Mouse (Mus musculus) hindbrain, embryonic 12.5 days (tissue): ENCODE measurements around the gene Phykpl. TPM values are rescaled to one million over a fixed set of nuclear protein-coding genes. Genes with fewer than 3 reads are reported as not detected.

Source experiments
- ATAC-seq: fragments of 200-750 bp; cut with Nextera tagmentation; 2 replicates; pipeline ENCODE4 v1.8.0; 2017; ENCODE audit warnings: moderate TSS enrichment; ENCODE audit not compliant: low FRiP score
- H3K27ac ChIP-seq: fragments of 300-500 bp; sonication (generic); 2 replicates; pipeline ENCODE4 v1.5.1; 2016; ENCODE audit warnings: mild to moderate bottlenecking
- H3K27me3 ChIP-seq: fragments of 300-500 bp; sonication (generic); 2 replicates; pipeline ENCODE4 v1.6.1; 2016; ENCODE audit warnings: mild to moderate bottlenecking
- H3K36me3 ChIP-seq: fragments of 300-500 bp; sonication (generic); 2 replicates; pipeline ENCODE4 v1.6.1; 2016; ENCODE audit warnings: mild to moderate bottlenecking
- H3K4me1 ChIP-seq: fragments of 300-500 bp; sonication (generic); 2 replicates; pipeline ENCODE4 v1.6.1; 2016
- H3K4me2 ChIP-seq: fragments of 300-500 bp; sonication (generic); replicated peaks from 2 replicates; pipeline ENCODE4 v1.6.1; 2016; ENCODE audit warnings: mild to moderate bottlenecking
- H3K4me3 ChIP-seq: fragments of 300-500 bp; sonication (generic); 2 replicates; pipeline ENCODE4 v1.5.1; 2016; ENCODE audit warnings: mild to moderate bottlenecking
- H3K9ac ChIP-seq: fragments of 300-500 bp; sonication (generic); 2 replicates; pipeline ENCODE4 v1.6.1; 2016; ENCODE audit warnings: mild to moderate bottlenecking, moderate library complexity
- H3K9me3 ChIP-seq: fragments of 300-500 bp; sonication (generic); replicated peaks from 2 replicates; pipeline ENCODE4 v1.6.1; 2016; ENCODE audit warnings: mild to moderate bottlenecking
- WGBS: fragments of 180-500 bp; shearing (Covaris S2); methylation state at CpG from one replicate; pipeline ENCODE4 v1.1.7; 2016; 5-methylcytosine and 5-hydroxymethylcytosine counted together
- polyA plus RNA-seq: library from polyadenylated mRNA; unstranded; fragments of >200 nt; fragmentation: Nextera tagmentation; extraction: Ambion mirVana; gene quantifications from 2 replicates; pipeline ENCODE4 v1.2.1, GENCODE M21; 2016

Gene Phykpl
- polyA plus RNA-seq, 1 experiment from 2014 or later: 14.0 TPM

DNA sequence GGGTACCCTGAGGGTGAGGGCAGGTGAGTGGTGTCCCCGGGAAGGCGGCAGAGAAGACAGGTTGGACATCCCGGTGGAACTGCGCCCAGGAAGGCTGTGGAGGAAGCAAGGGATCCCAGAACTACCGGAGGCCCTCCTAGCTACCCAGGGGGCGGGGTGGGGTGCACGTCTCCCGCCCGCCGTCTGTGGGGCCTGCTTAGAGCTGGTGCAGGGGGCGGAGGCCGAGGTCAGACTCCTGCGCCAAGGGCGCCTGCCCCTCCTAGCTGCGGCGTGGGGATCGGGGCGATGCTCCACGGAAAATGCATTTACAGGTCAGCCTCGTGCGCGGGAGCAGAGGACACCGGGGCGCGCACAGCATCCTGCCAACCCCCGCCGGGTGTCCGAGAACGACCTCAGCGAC, 65.7 kb downstream of the Phykpl start:
- H3K4me1 ChIP-seq: peaks cover 35% of the 10 kb centered on the region
- 1% methylated on average over 30 of the region's 30 CpGs for WGBS
- 0 out of 2 replicates have a peak, but pooled peaks have one; percentile 7 for ATAC-seq

DNA sequence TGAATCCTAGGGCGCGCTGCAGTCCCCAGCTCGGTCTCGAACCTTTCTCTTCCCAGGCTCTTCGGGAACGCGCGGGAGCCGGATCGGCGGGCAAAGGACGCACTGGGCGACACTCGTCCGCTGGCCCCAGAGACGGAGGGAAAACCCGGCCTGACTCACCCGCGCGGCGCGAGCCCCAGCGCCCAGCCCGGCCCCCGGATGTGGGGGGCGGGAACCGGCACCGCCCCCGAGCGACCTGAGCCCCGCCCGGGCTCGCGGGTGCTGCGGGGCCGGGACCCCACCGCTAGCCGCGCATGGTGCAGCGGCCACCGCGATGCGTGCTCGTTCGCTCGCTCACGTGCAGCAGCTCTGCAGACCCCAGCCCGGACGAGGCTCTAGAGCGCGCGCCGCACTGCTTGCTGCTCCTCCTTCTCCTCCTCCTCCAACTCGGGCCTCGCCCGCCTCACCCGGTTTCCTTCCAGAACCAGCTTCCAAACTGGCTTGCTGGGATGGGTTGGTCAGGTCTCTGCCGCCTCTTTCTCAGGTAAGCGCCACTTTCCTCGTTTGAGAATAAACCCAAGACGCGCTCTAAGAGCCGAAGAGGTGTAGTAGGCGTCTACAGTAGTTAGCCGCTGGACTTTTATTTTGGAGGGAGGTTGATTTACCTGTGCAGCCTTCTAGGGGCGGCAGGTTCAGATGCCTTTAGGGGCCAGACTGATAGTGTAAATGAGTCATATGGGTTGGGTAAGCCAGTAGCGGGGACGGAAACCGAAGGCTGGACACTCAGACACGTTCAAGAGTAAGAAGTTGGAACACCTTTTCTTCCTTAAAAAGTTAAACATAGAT, 66.3 kb downstream of the Phykpl start, which contains the start of the genes N4bp3 and D930048N14Rik:
Gene N4bp3 (minus strand): TSS at position 152 of the 825 bp plus-strand sequence.
Gene D930048N14Rik (plus strand): TSS at position 264 of the 825 bp plus-strand sequence.
- Histone ChIP-seq H3K4me1 (peaks cover 35% of the 10 kb centered on the region), H3K4me3 (peak within 1 kb of the TSS; percentile 62), H3K9me3 (no peaks in the 10 kb centered on the region), H3K27ac (no peak within 1 kb of the TSS; the same call in 1 of the 2 replicates), H3K9ac (peak within 1 kb of the TSS; percentile 71), H3K36me3 (no peaks in the 10 kb centered on the region), H3K4me2 (peak within 1 kb of the TSS; percentile 95), H3K27me3 (peaks cover 30% of the 10 kb centered on the region)
- 2% methylated on average over 56 of the region's 70 CpGs for WGBS
- ATAC-seq: peak; percentile 62

More for the DNA sequence above, 65.7 kb downstream of the Phykpl start:
- peak overlapping the region; percentile 62 for H3K4me3 ChIP-seq
- peaks cover 30% of the 10 kb centered on the region for H3K27me3 ChIP-seq
- H3K9me3 ChIP-seq: no peaks in the 10 kb centered on the region
- H3K36me3 ChIP-seq: no peaks in the 10 kb centered on the region
- peak overlapping the region; percentile 71 for H3K9ac ChIP-seq
- peak overlapping the region; percentile 95 for H3K4me2 ChIP-seq
- no peak overlapping the region for H3K27ac ChIP-seq

GRCm38 (mm10) chr11:51652889-51653418, 68.4 kb downstream of the Phykpl start:
- H3K4me1 ChIP-seq: peaks cover 30% of the 10 kb centered on the region
- H3K27me3 ChIP-seq: peaks cover 30% of the 10 kb centered on the region
- H3K9ac ChIP-seq: no peak overlapping the region
- H3K36me3 ChIP-seq: no peaks in the 10 kb centered on the region
- no peak for ATAC-seq
- 88% methylated on average over 4 of the region's 4 CpGs for WGBS
- H3K4me2 ChIP-seq: no peak overlapping the region
- H3K4me3 ChIP-seq: no peak overlapping the region
- H3K9me3 ChIP-seq: no peaks in the 10 kb centered on the region
- H3K27ac ChIP-seq: no peak overlapping the region

DNA sequence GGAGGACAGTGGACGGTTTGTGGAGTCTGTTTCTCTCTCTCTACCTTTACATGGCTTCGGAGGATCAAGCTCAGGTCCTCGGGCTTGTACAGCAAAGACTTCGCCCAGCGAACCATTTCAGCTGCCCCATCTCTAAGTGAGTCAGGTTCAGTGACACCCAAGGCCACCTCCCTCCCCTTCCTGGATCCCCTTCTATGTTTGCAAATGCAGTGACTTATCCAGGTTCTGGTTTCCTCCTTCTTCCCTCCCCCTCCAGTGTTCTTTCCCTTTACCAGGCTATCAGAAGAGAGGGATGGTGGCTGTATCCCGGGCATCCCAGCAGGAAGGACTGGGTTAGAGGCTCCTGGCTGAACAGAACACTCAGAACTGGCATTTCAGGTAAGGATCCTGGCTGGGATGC, 69.2 kb downstream of the Phykpl start:
- ATAC-seq: no peak
- no peak overlapping the region for H3K4me3 ChIP-seq
- no peak overlapping the region for H3K4me2 ChIP-seq
- H3K27me3 ChIP-seq: peaks cover 28% of the 10 kb centered on the region
- no peak overlapping the region for H3K27ac ChIP-seq
- H3K4me1 ChIP-seq: peaks cover 22% of the 10 kb centered on the region
- no peaks in the 10 kb centered on the region for H3K9me3 ChIP-seq
- H3K9ac ChIP-seq: no peak overlapping the region
- no peaks in the 10 kb centered on the region for H3K36me3 ChIP-seq
- WGBS: 90% methylated on average over 6 of the region's 6 CpGs

Other genes with a start within 250 kb of the Phykpl start
- 723 and 728 TPM in 2 replicates for gene Hnrnpab, start 22.1 kb downstream of the Phykpl start, polyA plus RNA-seq
- 101 and 103 TPM in 2 replicates for gene Nhp2, start 35.0 kb downstream of the Phykpl start, polyA plus RNA-seq
- 50.9 and 53.9 TPM in 2 replicates for gene Rmnd5b, start 51.1 kb downstream of the Phykpl start, polyA plus RNA-seq
- 12.4 and 14.9 TPM in 2 replicates for gene N4bp3, start 66.1 kb downstream of the Phykpl start, polyA plus RNA-seq
- 0.87 and 0.98 TPM in 2 replicates for gene D930048N14Rik, start 66.2 kb downstream of the Phykpl start, polyA plus RNA-seq
- gene 0610009B22Rik, start 104.1 kb downstream of the Phykpl start, polyA plus RNA-seq: 105 and 109 TPM in 2 replicates
- gene Sec24a, start 178.9 kb downstream of the Phykpl start, polyA plus RNA-seq: 16.4 and 18.1 TPM in 2 replicates
- gene Sar1b, start 178.9 kb downstream of the Phykpl start, polyA plus RNA-seq: 125 and 126 TPM in 2 replicates